Mouse (Mus musculus): ENCODE measurements at regions not wholly inside any gene's neighbourhood (a gene's known extent, or its start where the extent isn't known, plus 50 kb on each side); places are given as distances from the start of the nearest gene placed in this dataset.

- TF ChIP-seq MAFK (IDR thresholded peaks at IDR 0.05; ENCODE audit: borderline replicate concordance, low read depth, low read length) (no peak), CTCF (IDR thresholded peaks at IDR 0.05 in 2 of 3, conservative IDR thresholded peaks at IDR 0.05 in 1 of 3; ENCODE audit: control insufficient read depth in 1 of 3, insufficient read depth in 1 of 3, low read depth in 2 of 3, low read length in 3 of 3, poor library complexity in 1 of 3, severe bottlenecking in 1 of 3) (no peak), MYC (IDR thresholded peaks at IDR 0.05; ENCODE audit: low read depth, low read length) (no peak), ZMIZ1 (IDR thresholded peaks at IDR 0.05; ENCODE audit: low read depth, low read length) (no peak), USF1 (IDR thresholded peaks at IDR 0.05; ENCODE audit: low read depth, low read length) (no peak), POLR2AphosphoS5 (IDR thresholded peaks at IDR 0.05; ENCODE audit: borderline replicate concordance, low read depth, low read length) (no peak), SIN3A (IDR thresholded peaks at IDR 0.05; ENCODE audit: low read length) (no peak)
Observed at GRCm38 (mm10) chr10:27675579-27675978, 56.0 kb upstream of the Lama2 start.
